Mouse (Mus musculus): ENCODE results near the gene Wnt4. TPM values are rescaled to one million over a fixed set of nuclear protein-coding genes. Genes with fewer than 3 reads are reported as not detected.
A peak's percentile ranks its signal among the peaks of the same experiment; 100 is the strongest.

Wnt4 gene
- 4.1 and 4.9 TPM in 2 replicates for polyA plus RNA-seq (2015; fragmentation: Nextera tagmentation; extraction: Ambion mirVana)

GRCm38 (mm10) chr4:137277166-137277513 lies at the start of gene Wnt4:
Gene Wnt4, plus strand, starts transcription at chr4:137277489.
- Histone ChIP-seq H3K27ac (replicated peaks) (peak within 1 kb of the TSS; percentile 79), H3K9ac (peak within 1 kb of the TSS; percentile 81), H3K36me3 (no peaks in the 10 kb centered on the region), H3K9me3 (no peaks in the 10 kb centered on the region), H3K4me1 (replicated peaks) (peaks cover 60% of the 10 kb centered on the region), H3K27me3 (peaks cover 53% of the 10 kb centered on the region), H3K4me2 (peak within 1 kb of the TSS; percentile 98), H3K4me3 (peak within 1 kb of the TSS; percentile 65)
- under 1% methylated on average over 39 of the region's 45 CpGs for WGBS
- peak; percentile 83 for ATAC-seq (ENCODE audit: low read depth)

GRCm38 (mm10) chr4:137228566-137229115 lies 48.6 kb upstream of the Wnt4 start:
- H3K4me3 ChIP-seq: no peak overlapping the region
- ATAC-seq (ENCODE audit: low read depth): no peak
- no peak overlapping the region for H3K4me2 ChIP-seq
- no peaks in the 10 kb centered on the region for H3K9me3 ChIP-seq
- H3K27ac ChIP-seq (replicated peaks): no peak overlapping the region
- H3K36me3 ChIP-seq: no peaks in the 10 kb centered on the region
- peaks cover 11% of the 10 kb centered on the region for H3K4me1 ChIP-seq (replicated peaks)
- no peaks in the 10 kb centered on the region for H3K27me3 ChIP-seq
- no peak overlapping the region for H3K9ac ChIP-seq
- whole genome bisulfite sequencing: 88% methylated on average over 15 of the region's 15 CpGs

- Histone ChIP-seq H3K4me3 (no peak overlapping the region), H3K4me2 (no peak overlapping the region), H3K27ac (replicated peaks) (no peak overlapping the region), H3K9ac (no peak overlapping the region), H3K9me3 (no peaks in the 10 kb centered on the region), H3K4me1 (replicated peaks) (peaks cover 11% of the 10 kb centered on the region), H3K27me3 (no peaks in the 10 kb centered on the region), H3K36me3 (no peaks in the 10 kb centered on the region)
- 81% methylated on average over 16 of the region's 16 CpGs for WGBS
- no peak for ATAC-seq (ENCODE audit: low read depth)
Measured at GRCm38 (mm10) chr4:137231494-137232470, 45.5 kb upstream of the Wnt4 start.

GRCm38 (mm10) chr4:137233632-137234031 lies 43.7 kb upstream of the Wnt4 start:
- no peaks in the 10 kb centered on the region for H3K36me3 ChIP-seq
- H3K4me1 ChIP-seq (replicated peaks): peaks cover 11% of the 10 kb centered on the region
- no peak overlapping the region for H3K27ac ChIP-seq (replicated peaks)
- no peak for ATAC-seq (ENCODE audit: low read depth)
- no peak overlapping the region for H3K9ac ChIP-seq
- H3K4me3 ChIP-seq: no peak overlapping the region
- no peaks in the 10 kb centered on the region for H3K27me3 ChIP-seq
- no peak overlapping the region for H3K4me2 ChIP-seq
- WGBS: 65% methylated on average over 5 of the region's 5 CpGs
- H3K9me3 ChIP-seq: no peaks in the 10 kb centered on the region

GRCm38 (mm10) chr4:137234444-137234843 lies 42.8 kb upstream of the Wnt4 start:
- 91% methylated on average over 2 of the region's 2 CpGs for WGBS

GRCm38 (mm10) chr4:137235368-137235767 lies 41.9 kb upstream of the Wnt4 start:
- H3K9me3 ChIP-seq: peaks cover 9% of the 10 kb centered on the region; the same call in 1 of the 2 replicates
- no peaks in the 10 kb centered on the region for H3K27me3 ChIP-seq
- no peak for ATAC-seq (ENCODE audit: low read depth)
- H3K4me3 ChIP-seq: no peak overlapping the region
- H3K27ac ChIP-seq (replicated peaks): no peak overlapping the region
- no peak overlapping the region for H3K9ac ChIP-seq
- peaks cover 11% of the 10 kb centered on the region for H3K4me1 ChIP-seq (replicated peaks)
- 79% methylated on average over 9 of the region's 9 CpGs for WGBS
- no peak overlapping the region for H3K4me2 ChIP-seq
- no peaks in the 10 kb centered on the region for H3K36me3 ChIP-seq

More at GRCm38 (mm10) chr4:137234444-137234843, 42.8 kb upstream of the Wnt4 start:
- 0 out of 2 replicates have a peak, but pooled peaks cover under 1% of the 10 kb centered on the region for H3K9me3 ChIP-seq
- H3K4me1 ChIP-seq (replicated peaks): peaks cover 11% of the 10 kb centered on the region
- H3K36me3 ChIP-seq: no peaks in the 10 kb centered on the region
- H3K27me3 ChIP-seq: no peaks in the 10 kb centered on the region
- H3K27ac ChIP-seq (replicated peaks): no peak overlapping the region
- ATAC-seq (ENCODE audit: low read depth): no peak
- H3K4me3 ChIP-seq: no peak overlapping the region
- H3K9ac ChIP-seq: no peak overlapping the region
- no peak overlapping the region for H3K4me2 ChIP-seq

GRCm38 (mm10) chr4:137244883-137245282 lies 32.4 kb upstream of the Wnt4 start:
- H3K27ac ChIP-seq (replicated peaks): no peak overlapping the region
- no peak overlapping the region for H3K9ac ChIP-seq
- no peaks in the 10 kb centered on the region for H3K27me3 ChIP-seq
- no peaks in the 10 kb centered on the region for H3K36me3 ChIP-seq
- H3K9me3 ChIP-seq: peaks cover 4% of the 10 kb centered on the region; the same call in 1 of the 2 replicates
- no peak overlapping the region for H3K4me2 ChIP-seq
- H3K4me1 ChIP-seq (replicated peaks): no peaks in the 10 kb centered on the region
- 78% methylated on average over 9 of the region's 9 CpGs for WGBS
- ATAC-seq (ENCODE audit: low read depth): no peak
- H3K4me3 ChIP-seq: no peak overlapping the region

- Histone ChIP-seq H3K9me3 (no peaks in the 10 kb centered on the region), H3K27ac (replicated peaks) (no peak overlapping the region), H3K4me1 (replicated peaks) (peaks cover 11% of the 10 kb centered on the region), H3K4me2 (no peak overlapping the region), H3K27me3 (no peaks in the 10 kb centered on the region), H3K4me3 (no peak overlapping the region), H3K36me3 (no peaks in the 10 kb centered on the region), H3K9ac (no peak overlapping the region)
- no peak for ATAC-seq (ENCODE audit: low read depth)
- 26% methylated on average over 5 of the region's 5 CpGs for WGBS
Measured at GRCm38 (mm10) chr4:137250333-137250732, 27.0 kb upstream of the Wnt4 start.

GRCm38 (mm10) chr4:137250849-137251248 lies 26.4 kb upstream of the Wnt4 start:
- no peaks in the 10 kb centered on the region for H3K36me3 ChIP-seq
- H3K9ac ChIP-seq: no peak overlapping the region
- peaks cover 11% of the 10 kb centered on the region for H3K4me1 ChIP-seq (replicated peaks)
- H3K9me3 ChIP-seq: no peaks in the 10 kb centered on the region
- H3K4me2 ChIP-seq: no peak overlapping the region
- ATAC-seq (ENCODE audit: low read depth): no peak
- 68% methylated on average over 5 of the region's 5 CpGs for whole genome bisulfite sequencing
- no peak overlapping the region for H3K4me3 ChIP-seq
- H3K27ac ChIP-seq (replicated peaks): no peak overlapping the region
- no peaks in the 10 kb centered on the region for H3K27me3 ChIP-seq

- no peak overlapping the region for H3K4me2 ChIP-seq
- no peaks in the 10 kb centered on the region for H3K27me3 ChIP-seq
- 78% methylated on average over 11 of the region's 11 CpGs for WGBS
- peaks cover 11% of the 10 kb centered on the region for H3K4me1 ChIP-seq (replicated peaks)
- no peaks in the 10 kb centered on the region for H3K36me3 ChIP-seq
- no peak for ATAC-seq (ENCODE audit: low read depth)
- H3K9ac ChIP-seq: no peak overlapping the region
- no peaks in the 10 kb centered on the region for H3K9me3 ChIP-seq
- no peak overlapping the region for H3K4me3 ChIP-seq
- H3K27ac ChIP-seq (replicated peaks): no peak overlapping the region
Measured at GRCm38 (mm10) chr4:137253601-137254000, 23.7 kb upstream of the Wnt4 start.

GRCm38 (mm10) chr4:137254206-137254976 lies 22.9 kb upstream of the Wnt4 start:
- H3K9me3 ChIP-seq: no peaks in the 10 kb centered on the region
- H3K4me1 ChIP-seq (replicated peaks): peaks cover 11% of the 10 kb centered on the region
- no peaks in the 10 kb centered on the region for H3K36me3 ChIP-seq
- H3K27ac ChIP-seq (replicated peaks): no peak overlapping the region
- H3K9ac ChIP-seq: no peak overlapping the region
- no peak for ATAC-seq (ENCODE audit: low read depth)
- WGBS: 79% methylated on average over 17 of the region's 17 CpGs
- H3K4me2 ChIP-seq: no peak overlapping the region
- H3K4me3 ChIP-seq: no peak overlapping the region
- no peaks in the 10 kb centered on the region for H3K27me3 ChIP-seq

- Histone ChIP-seq H3K4me3 (no peak overlapping the region), H3K27me3 (no peaks in the 10 kb centered on the region), H3K4me1 (replicated peaks) (peaks cover 5% of the 10 kb centered on the region; the same call in 1 of the 2 replicates), H3K36me3 (no peaks in the 10 kb centered on the region), H3K4me2 (no peak overlapping the region), H3K9me3 (no peaks in the 10 kb centered on the region), H3K27ac (replicated peaks) (no peak overlapping the region), H3K9ac (no peak overlapping the region)
- ATAC-seq (ENCODE audit: low read depth): no peak
- WGBS: 76% methylated on average over 8 of the region's 8 CpGs
Measured at GRCm38 (mm10) chr4:137255568-137255967, 21.7 kb upstream of the Wnt4 start.
